Mouse (Mus musculus): ENCODE data around the gene Tle3.

Gene Tle3

DNA sequence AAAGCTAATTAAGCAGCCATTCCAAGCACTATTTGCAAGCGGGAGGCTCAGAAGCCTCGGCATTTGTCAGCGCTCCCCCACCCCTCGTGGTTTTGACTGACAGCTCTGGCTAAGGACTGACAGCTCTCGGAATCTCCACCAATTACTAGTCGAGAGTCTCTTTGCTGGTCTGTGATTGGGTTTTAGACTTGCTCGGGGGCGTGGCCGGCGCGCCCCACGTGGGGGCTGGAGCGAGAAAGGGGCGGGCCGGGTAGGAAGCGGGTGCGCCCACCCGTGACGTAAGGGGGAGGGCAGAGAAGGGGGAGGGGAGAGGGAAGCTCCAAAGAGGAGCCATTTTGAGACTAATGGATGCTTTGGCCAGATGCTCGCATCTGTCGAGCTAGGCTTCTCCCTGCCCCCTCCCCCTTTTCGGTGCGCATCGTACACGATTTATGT, 1.7 kb upstream of the Tle3 start:
- Histone ChIP-seq H3K9me3 (ENCODE audit: low read length) (no peaks in the 10 kb centered on the region), H3K4me1 (replicated peaks; ENCODE audit: low read depth, low read length) (peaks cover 71% of the 10 kb centered on the region), H3K36me3 (ENCODE audit: insufficient read depth, low read length) (peaks cover 12% of the 10 kb centered on the region), H3K27me3 (ENCODE audit: insufficient read depth, low read length) (peaks cover 22% of the 10 kb centered on the region), H3K4me3 (replicated peaks; ENCODE audit: low read length) (peak overlapping the region; percentile 78)
- no peak for TF ChIP-seq CTCF (conservative IDR thresholded peaks at IDR 0.05; ENCODE audit: low read length)
- TF ChIP-seq POU5F1 (IDR thresholded peaks at IDR 0.05; ENCODE audit: borderline replicate concordance, low read length) = no peak
- no peak for TF ChIP-seq NANOG (IDR thresholded peaks at IDR 0.05; ENCODE audit: borderline replicate concordance, low read length)

DNA sequence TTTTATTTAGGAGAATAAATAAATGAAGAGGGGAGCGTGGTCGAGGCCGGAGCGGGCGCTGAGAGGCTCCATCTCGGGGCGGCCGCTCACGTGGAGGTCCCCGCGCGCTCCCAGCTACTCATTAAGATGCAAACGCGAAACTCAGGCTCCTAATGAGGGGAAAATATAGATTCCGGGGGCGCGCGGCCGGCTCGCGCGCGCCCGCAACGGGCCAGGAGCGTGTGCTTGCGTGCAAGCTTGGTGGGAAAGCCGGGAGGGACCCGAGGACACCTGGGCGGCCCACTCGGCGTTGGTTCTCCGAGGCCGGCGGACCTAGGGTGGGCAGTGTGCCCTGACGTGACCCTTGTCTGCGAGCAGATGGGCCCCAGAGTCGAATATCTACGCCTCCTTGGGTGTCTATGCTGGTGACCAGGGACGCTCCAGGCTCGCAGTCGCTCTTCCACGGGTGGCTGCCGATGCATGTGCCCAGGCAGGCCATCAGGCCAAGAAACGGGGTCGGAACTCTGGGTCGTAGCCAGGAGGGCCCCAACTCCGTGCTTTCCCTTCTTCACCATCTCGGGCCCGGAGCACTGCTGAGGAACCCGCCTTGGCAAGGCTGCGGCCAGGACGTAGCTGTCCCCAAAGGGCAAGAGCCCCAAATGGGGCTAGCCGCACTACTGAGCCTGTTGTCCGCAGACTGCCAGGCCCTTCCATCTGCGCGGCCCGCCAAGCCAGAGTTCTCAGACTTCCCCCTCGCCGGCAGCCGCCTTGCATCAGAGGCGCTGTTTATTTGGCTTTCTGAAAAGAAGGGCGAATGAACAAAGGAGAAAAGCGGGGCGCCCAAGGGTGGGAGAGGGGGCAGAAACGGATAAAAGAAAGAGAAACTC, 1.0 kb upstream of the Tle3 start:
- Histone ChIP-seq H3K9me3 (ENCODE audit: low read length) (no peaks in the 10 kb centered on the region), H3K36me3 (ENCODE audit: insufficient read depth, low read length) (peaks cover 19% of the 10 kb centered on the region), H3K4me3 (replicated peaks; ENCODE audit: low read length) (peak overlapping the region; percentile 78), H3K4me1 (replicated peaks; ENCODE audit: low read depth, low read length) (peaks cover 71% of the 10 kb centered on the region), H3K27me3 (ENCODE audit: insufficient read depth, low read length) (peaks cover 22% of the 10 kb centered on the region)
- TF ChIP-seq CTCF (conservative IDR thresholded peaks at IDR 0.05; ENCODE audit: low read length) (no peak), NANOG (IDR thresholded peaks at IDR 0.05; ENCODE audit: borderline replicate concordance, low read length) (no peak), POU5F1 (IDR thresholded peaks at IDR 0.05; ENCODE audit: borderline replicate concordance, low read length) (no peak)

DNA sequence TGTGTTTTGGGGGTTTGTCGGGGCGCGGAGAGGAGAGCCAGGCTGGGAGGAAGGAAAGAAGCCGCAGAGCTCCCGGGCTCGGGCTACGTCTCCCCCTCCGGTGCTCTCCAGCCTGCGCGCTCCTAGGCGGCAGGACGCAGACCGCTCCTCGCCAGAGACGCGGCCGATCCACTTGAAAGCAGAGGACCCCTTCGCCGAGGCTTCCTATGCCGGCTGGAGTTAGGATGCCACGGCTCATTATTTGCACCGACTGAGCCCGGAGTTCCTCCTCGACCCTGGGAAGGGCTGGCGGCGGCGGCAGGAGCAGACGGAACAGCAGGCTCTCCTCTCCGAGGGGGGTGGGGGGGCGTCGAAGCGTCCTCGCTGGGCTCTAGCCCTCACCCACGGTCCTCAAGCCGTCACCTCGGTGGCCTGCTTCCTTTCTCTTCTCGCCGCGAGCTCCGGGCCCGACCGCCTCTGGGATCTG, 377 bp downstream of the Tle3 start:
- H3K4me3 ChIP-seq (replicated peaks; ENCODE audit: low read length) = peak overlapping the region; percentile 88
- H3K36me3 ChIP-seq (ENCODE audit: insufficient read depth, low read length) = peaks cover 33% of the 10 kb centered on the region
- TF ChIP-seq NANOG (IDR thresholded peaks at IDR 0.05; ENCODE audit: borderline replicate concordance, low read length) (no peak), CTCF (conservative IDR thresholded peaks at IDR 0.05; ENCODE audit: low read length) (no peak), POU5F1 (IDR thresholded peaks at IDR 0.05; ENCODE audit: borderline replicate concordance, low read length) (no peak)
- peaks cover 71% of the 10 kb centered on the region for H3K4me1 ChIP-seq (replicated peaks; ENCODE audit: low read depth, low read length)
- peaks cover 22% of the 10 kb centered on the region for H3K27me3 ChIP-seq (ENCODE audit: insufficient read depth, low read length)
- H3K9me3 ChIP-seq (ENCODE audit: low read length) = no peaks in the 10 kb centered on the region

DNA sequence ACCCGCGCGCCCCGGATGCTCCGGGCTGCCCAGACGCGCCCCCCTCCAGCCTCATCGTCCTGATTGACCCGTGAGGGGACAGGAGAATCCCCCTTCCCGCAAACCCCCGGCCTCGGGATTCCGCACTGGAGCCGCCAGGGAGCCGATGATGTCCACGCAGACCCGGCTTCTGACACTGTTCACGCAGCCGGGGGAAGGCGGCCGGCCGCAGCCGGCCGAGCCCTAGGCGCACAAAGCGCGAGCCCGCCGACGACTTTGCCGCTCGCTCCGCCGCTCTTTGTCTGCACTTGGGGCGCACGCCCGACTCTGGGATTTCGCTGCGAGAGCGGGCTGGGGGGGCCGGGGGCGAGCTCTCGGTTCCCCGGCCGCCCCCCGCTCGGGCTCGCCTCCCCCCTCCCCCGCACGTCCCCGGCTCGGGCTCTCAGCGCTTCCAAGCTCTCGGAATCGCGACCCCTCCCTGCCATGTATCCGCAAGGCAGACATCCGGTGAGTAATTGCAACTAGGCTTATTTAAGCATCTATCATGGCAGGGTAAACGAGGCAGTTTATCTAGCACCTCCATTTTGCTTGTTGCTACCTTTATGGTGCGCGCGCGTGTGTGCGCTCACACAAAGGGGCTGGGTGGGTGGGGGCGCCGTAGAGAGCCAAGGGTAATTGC, 939 bp downstream of the Tle3 start:
- TF ChIP-seq NANOG (IDR thresholded peaks at IDR 0.05; ENCODE audit: borderline replicate concordance, low read length) (no peak), CTCF (conservative IDR thresholded peaks at IDR 0.05; ENCODE audit: low read length) (no peak), POU5F1 (IDR thresholded peaks at IDR 0.05; ENCODE audit: borderline replicate concordance, low read length) (no peak)

GRCm38 (mm10) chr9:61373634-61373941, 1.4 kb downstream of the Tle3 start:
- Histone ChIP-seq H3K27me3 (ENCODE audit: insufficient read depth, low read length) (peaks cover 23% of the 10 kb centered on the region), H3K9me3 (ENCODE audit: low read length) (no peaks in the 10 kb centered on the region)
- no peak for TF ChIP-seq CTCF (conservative IDR thresholded peaks at IDR 0.05; ENCODE audit: low read length)
- no peak for TF ChIP-seq NANOG (IDR thresholded peaks at IDR 0.05; ENCODE audit: borderline replicate concordance, low read length)
- no peak for TF ChIP-seq POU5F1 (IDR thresholded peaks at IDR 0.05; ENCODE audit: borderline replicate concordance, low read length)

More for the DNA sequence above, 939 bp downstream of the Tle3 start:
- Histone ChIP-seq H3K9me3 (ENCODE audit: low read length) (no peaks in the 10 kb centered on the region), H3K36me3 (ENCODE audit: insufficient read depth, low read length) (peaks cover 37% of the 10 kb centered on the region), H3K4me1 (replicated peaks; ENCODE audit: low read depth, low read length) (peaks cover 71% of the 10 kb centered on the region), H3K4me3 (replicated peaks; ENCODE audit: low read length) (peak overlapping the region; percentile 88), H3K27me3 (ENCODE audit: insufficient read depth, low read length) (peaks cover 22% of the 10 kb centered on the region)

GRCm38 (mm10) chr9:61373942-61374900, 2.1 kb downstream of the Tle3 start:
- Histone ChIP-seq H3K27me3 (ENCODE audit: insufficient read depth, low read length) (peaks cover 26% of the 10 kb centered on the region), H3K4me3 (replicated peaks; ENCODE audit: low read length) (peak overlapping the region; percentile 88), H3K9me3 (ENCODE audit: low read length) (no peaks in the 10 kb centered on the region), H3K4me1 (replicated peaks; ENCODE audit: low read depth, low read length) (peaks cover 71% of the 10 kb centered on the region), H3K36me3 (ENCODE audit: insufficient read depth, low read length) (peaks cover 48% of the 10 kb centered on the region)
- TF ChIP-seq CTCF (conservative IDR thresholded peaks at IDR 0.05; ENCODE audit: low read length) (no peak), POU5F1 (IDR thresholded peaks at IDR 0.05; ENCODE audit: borderline replicate concordance, low read length) (no peak), NANOG (IDR thresholded peaks at IDR 0.05; ENCODE audit: borderline replicate concordance, low read length) (no peak)

More at GRCm38 (mm10) chr9:61373634-61373941, 1.4 kb downstream of the Tle3 start:
- Histone ChIP-seq H3K36me3 (ENCODE audit: insufficient read depth, low read length) (peaks cover 42% of the 10 kb centered on the region), H3K4me1 (replicated peaks; ENCODE audit: low read depth, low read length) (peaks cover 71% of the 10 kb centered on the region), H3K4me3 (replicated peaks; ENCODE audit: low read length) (peak overlapping the region; percentile 88)

GRCm38 (mm10) chr9:61375002-61375401, 2.8 kb downstream of the Tle3 start:
- no peak for TF ChIP-seq POU5F1 (IDR thresholded peaks at IDR 0.05; ENCODE audit: borderline replicate concordance, low read length)
- no peak for TF ChIP-seq NANOG (IDR thresholded peaks at IDR 0.05; ENCODE audit: borderline replicate concordance, low read length)
- TF ChIP-seq CTCF (conservative IDR thresholded peaks at IDR 0.05; ENCODE audit: low read length) = no peak
- Histone ChIP-seq H3K27me3 (ENCODE audit: insufficient read depth, low read length) (peaks cover 22% of the 10 kb centered on the region), H3K9me3 (ENCODE audit: low read length) (no peaks in the 10 kb centered on the region), H3K4me1 (replicated peaks; ENCODE audit: low read depth, low read length) (peaks cover 71% of the 10 kb centered on the region), H3K36me3 (ENCODE audit: insufficient read depth, low read length) (peaks cover 56% of the 10 kb centered on the region), H3K4me3 (replicated peaks; ENCODE audit: low read length) (peak overlapping the region; percentile 88)
